ENCODE assay signal across 12 mouse cellular contexts in genomic region chr9:108053665-108054225, GRCm38 (mm10). TPM values are rescaled to one million over a fixed set of nuclear protein-coding genes. Genes with fewer than 3 reads are reported as not detected.
DNase-seq lines count a peak whose midpoint lies in the region; ATAC-seq and TF ChIP-seq lines count a peak whose summit lies in the region.
"Had no signal": no experiment of that assay in that cellular context is flagged by ENCODE, and none has a peak within 500 bp of the region (broad histone marks: within the 10 kb centered on the region; RNA-seq: fewer than 3 reads in every experiment).

No protein-coding gene starts in this region.

- DNase-seq in heart, adult 18-20 months: no peak
- peak; percentile 58 for DNase-seq in cerebellum, adult 9-11 months
- no peak for DNase-seq in limb, embryonic 10.5 days (ENCODE audit: low spot score)
- DNase-seq in frontal cortex, postnatal 14 days (ENCODE audit: low spot score in 2 of 2): no peak
- no peak for DNase-seq in thymus, postnatal 10 days (ENCODE audit: low spot score in 2 of 2)
- DNase-seq in retina, embryonic 14.5 days (ENCODE audit: low spot score): no peak
- DNase-seq: thymus, postnatal 25 days had no signal

- H3K4me3 ChIP-seq in heart, embryonic 13.5 days: 0 out of 2 replicates have a peak overlapping the region, but pooled peaks have one; percentile 35
- peak overlapping the region; percentile 15 for H3K4me3 ChIP-seq in ES-Bruce4 (ENCODE audit: low read depth, low read length)
- 0 out of 2 replicates have a peak overlapping the region, but pooled peaks have one; percentile 34 for H3K4me3 ChIP-seq in limb, embryonic 10.5 days
- H3K4me3 ChIP-seq: layer of hippocampus, adult 2 months; midbrain, embryonic 12.5 days had no signal

- peak overlapping the region; percentile 72; the same call in 1 of the 2 replicates for H3K9ac ChIP-seq in heart, embryonic 13.5 days
- 0 out of 2 replicates have a peak overlapping the region, but pooled peaks have one; percentile 6 for H3K9ac ChIP-seq in ES-Bruce4 (ENCODE audit: low read depth, poor library complexity, severe bottlenecking)
- H3K9ac ChIP-seq: midbrain, embryonic 12.5 days had no signal

- no peak for TF ChIP-seq CTCF in ES-Bruce4 (IDR thresholded peaks at IDR 0.05; ENCODE audit: low read depth, low read length)

- H3K27me3 ChIP-seq in heart, embryonic 13.5 days (replicated peaks): no peaks in the 10 kb centered on the region
- no peaks in the 10 kb centered on the region for H3K27me3 ChIP-seq in ES-Bruce4 (ENCODE audit: control insufficient read depth, insufficient read depth, low read length, poor library complexity, severe bottlenecking)
- no peaks in the 10 kb centered on the region for H3K27me3 ChIP-seq in limb, embryonic 10.5 days (ENCODE audit: low read depth, poor library complexity, severe bottlenecking)
- H3K27me3 ChIP-seq: midbrain, embryonic 12.5 days had no signal

- H3K4me2 ChIP-seq in heart, embryonic 13.5 days: peak overlapping the region; percentile 63; the same call in 1 of the 2 replicates

- H3K9me3 ChIP-seq in heart, embryonic 13.5 days: no peaks in the 10 kb centered on the region
- H3K9me3 ChIP-seq in ES-Bruce4 (replicated peaks; ENCODE audit: control insufficient read depth, insufficient read depth, low read length, poor library complexity, severe bottlenecking): no peaks in the 10 kb centered on the region
- no peaks in the 10 kb centered on the region for H3K9me3 ChIP-seq in limb, embryonic 10.5 days (replicated peaks)
- H3K9me3 ChIP-seq: G1E; midbrain, embryonic 12.5 days had no signal

- TF ChIP-seq POLR2A in ES-Bruce4 (IDR thresholded peaks at IDR 0.05; ENCODE audit: insufficient read depth, low read length): no peak

- WGBS in heart, embryonic 13.5 days: 89% methylated on average over 15 of the region's 15 CpGs
- WGBS in limb, embryonic 10.5 days: 94% methylated on average over 15 of the region's 15 CpGs

- peaks cover 78% of the 10 kb centered on the region for H3K36me3 ChIP-seq in heart, embryonic 13.5 days
- 0 out of 2 replicates have a peak, but pooled peaks cover 3% of the 10 kb centered on the region for H3K36me3 ChIP-seq in ES-Bruce4 (ENCODE audit: control insufficient read depth, insufficient read depth, low read length, poor library complexity, severe bottlenecking)
- peaks cover 79% of the 10 kb centered on the region for H3K36me3 ChIP-seq in limb, embryonic 10.5 days

- peaks cover 30% of the 10 kb centered on the region for H3K4me1 ChIP-seq in heart, embryonic 13.5 days
- H3K4me1 ChIP-seq in ES-Bruce4 (ENCODE audit: control insufficient read depth, insufficient read depth, low read length): no peaks in the 10 kb centered on the region
- H3K4me1 ChIP-seq in limb, embryonic 10.5 days: peaks cover 22% of the 10 kb centered on the region

- ATAC-seq in heart, embryonic 13.5 days (ENCODE audit: extremely low read depth, insufficient number of reproducible peaks, low FRiP score, low TSS enrichment): no peak

- H3K27ac ChIP-seq in heart, embryonic 13.5 days (replicated peaks): no peak overlapping the region
- H3K27ac ChIP-seq in ES-Bruce4 (ENCODE audit: insufficient read depth, low read length): no peak overlapping the region
- 0 out of 2 replicates have a peak overlapping the region, but pooled peaks have one; percentile 16 for H3K27ac ChIP-seq in limb, embryonic 10.5 days
- H3K27ac ChIP-seq: midbrain, embryonic 12.5 days had no signal

- no peak for TF ChIP-seq EP300 in ES-Bruce4 (IDR thresholded peaks at IDR 0.05; ENCODE audit: insufficient read depth, low read depth, low read length)

RNA-seq across cellular contexts. Expression of gene Amigo3, which starts 0.8 kb away (rescaled TPM):
- 1.9 and 2.3 TPM in 2 replicates for polyA plus RNA-seq in heart, embryonic 13.5 days (2015; fragmentation: Nextera tagmentation; extraction: Ambion mirVana)
- total RNA-seq in heart, adult 18-20 months (2021): 1 to 10 TPM; 1.4 to 1.8 TPM
- 0.24 and 0.61 TPM in 2 replicates for polyA plus RNA-seq in ES-Bruce4 (2011; ENCODE audit: insufficient read depth, insufficient read length, low read depth, missing spikeins)
- 1.9 and 3.5 TPM in 2 replicates for polyA plus RNA-seq in limb, embryonic 10.5 days (2016; fragmentation: Nextera tagmentation; extraction: Ambion mirVana)

RNA-seq across cellular contexts. Expression of gene Gmppb, which starts 4.7 kb away (rescaled TPM):
- 21.4 and 23.3 TPM in 2 replicates for polyA plus RNA-seq in heart, embryonic 13.5 days (2015; fragmentation: Nextera tagmentation; extraction: Ambion mirVana)
- 10 to 100 TPM; 10.5 to 10.6 TPM for total RNA-seq in heart, adult 18-20 months (2021)
- polyA plus RNA-seq in ES-Bruce4 (2011; ENCODE audit: insufficient read depth, insufficient read length, low read depth, missing spikeins): 9.7 and 10.2 TPM in 2 replicates
- 25.2 and 26.4 TPM in 2 replicates for polyA plus RNA-seq in limb, embryonic 10.5 days (2016; fragmentation: Nextera tagmentation; extraction: Ambion mirVana)

RNA-seq across cellular contexts. Expression of gene Mst1, which starts 26.5 kb away (rescaled TPM):
- 0.20 and 0.59 TPM in 2 replicates for polyA plus RNA-seq in heart, embryonic 13.5 days (2015; fragmentation: Nextera tagmentation; extraction: Ambion mirVana)
- total RNA-seq in heart, adult 18-20 months (2021): under 1 TPM in 1 of 2 experiments, not detected in 1; 0.36 TPM
- polyA plus RNA-seq in ES-Bruce4 (2011; ENCODE audit: insufficient read depth, insufficient read length, low read depth, missing spikeins): 1.2 and 3.0 TPM in 2 replicates
- 0.54 and 0.74 TPM in 2 replicates for polyA plus RNA-seq in limb, embryonic 10.5 days (2016; fragmentation: Nextera tagmentation; extraction: Ambion mirVana)
- total RNA-seq: layer of hippocampus, adult 2 months had no signal

RNA-seq across cellular contexts. Expression of gene Rnf123, which starts 29.4 kb away (rescaled TPM):
- 29.4 and 30.9 TPM in 2 replicates for polyA plus RNA-seq in heart, embryonic 13.5 days (2015; fragmentation: Nextera tagmentation; extraction: Ambion mirVana)
- 10 to 100 TPM; 83.4 to 86.8 TPM for total RNA-seq in heart, adult 18-20 months (2021)
- 19.7 and 20.9 TPM in 2 replicates for polyA plus RNA-seq in ES-Bruce4 (2011; ENCODE audit: insufficient read depth, insufficient read length, low read depth, missing spikeins)
- polyA plus RNA-seq in limb, embryonic 10.5 days (2016; fragmentation: Nextera tagmentation; extraction: Ambion mirVana): 31.8 and 37.5 TPM in 2 replicates

RNA-seq across cellular contexts. Expression of gene Apeh, which starts 40.7 kb away (rescaled TPM):
- polyA plus RNA-seq in heart, embryonic 13.5 days (2015; fragmentation: Nextera tagmentation; extraction: Ambion mirVana): 51.3 and 62.5 TPM in 2 replicates
- 10 to 100 TPM; 37.4 to 48.3 TPM for total RNA-seq in heart, adult 18-20 months (2021)
- polyA plus RNA-seq in ES-Bruce4 (2011; ENCODE audit: insufficient read depth, insufficient read length, low read depth, missing spikeins): 37.6 and 48.1 TPM in 2 replicates
- 70.8 and 76.2 TPM in 2 replicates for polyA plus RNA-seq in limb, embryonic 10.5 days (2016; fragmentation: Nextera tagmentation; extraction: Ambion mirVana)
